Mouse (Mus musculus) heart, embryonic 12.5 days (tissue): Measurements from ENCODE around the gene Foxp1. TPM values are rescaled to one million over a fixed set of nuclear protein-coding genes. Genes with fewer than 3 reads are reported as not detected.

Experiments
- ATAC-seq: fragments of 200-750 bp; cut with Nextera tagmentation; 2 replicates; pipeline ENCODE4 v1.8.0; 2017; ENCODE audit warnings: moderate TSS enrichment, moderate library complexity; ENCODE audit not compliant: insufficient number of reproducible peaks, low FRiP score
- H3K27ac ChIP-seq: fragments of 300-500 bp; sonication (generic); 2 replicates; pipeline ENCODE4 v1.5.1; 2016; ENCODE audit warnings: mild to moderate bottlenecking, moderate library complexity; ENCODE audit not compliant: poor library complexity, severe bottlenecking
- H3K27me3 ChIP-seq: fragments of 300-500 bp; sonication (generic); replicated peaks from 2 replicates; pipeline ENCODE4 v1.6.1; 2016; ENCODE audit warnings: mild to moderate bottlenecking, moderate library complexity
- H3K36me3 ChIP-seq: fragments of 300-500 bp; sonication (generic); 2 replicates; pipeline ENCODE4 v1.6.1; 2016; ENCODE audit warnings: mild to moderate bottlenecking, moderate library complexity
- H3K4me1 ChIP-seq: fragments of 300-500 bp; sonication (generic); replicated peaks from 2 replicates; pipeline ENCODE4 v1.6.1; 2016; ENCODE audit warnings: mild to moderate bottlenecking
- H3K4me2 ChIP-seq: fragments of 300-500 bp; sonication (generic); 2 replicates; pipeline ENCODE4 v1.6.1; 2016; ENCODE audit warnings: mild to moderate bottlenecking, moderate library complexity
- H3K4me3 ChIP-seq: fragments of 300-500 bp; sonication (generic); 2 replicates; pipeline ENCODE4 v1.5.1; 2016; ENCODE audit warnings: mild to moderate bottlenecking
- H3K9ac ChIP-seq: fragments of 300-500 bp; sonication (generic); 2 replicates; pipeline ENCODE4 v1.6.1; 2016; ENCODE audit warnings: mild to moderate bottlenecking, moderate library complexity
- H3K9me3 ChIP-seq: fragments of 300-500 bp; sonication (generic); replicated peaks from 2 replicates; pipeline ENCODE4 v1.6.1; 2016; ENCODE audit warnings: mild to moderate bottlenecking, moderate library complexity
- WGBS: fragments of 180-500 bp; shearing (Covaris S2); methylation state at CpG from one replicate; pipeline ENCODE4 v1.1.7; 2016; 5-methylcytosine and 5-hydroxymethylcytosine counted together
- polyA plus RNA-seq: library from polyadenylated mRNA; unstranded; fragments of >200 nt; fragmentation: Nextera tagmentation; extraction: Ambion mirVana; gene quantifications from 2 replicates; pipeline ENCODE4 v1.2.1, GENCODE M21; 2016

The Foxp1 gene
- polyA plus RNA-seq, 1 experiment from 2014 or later: 91.1 TPM

DNA sequence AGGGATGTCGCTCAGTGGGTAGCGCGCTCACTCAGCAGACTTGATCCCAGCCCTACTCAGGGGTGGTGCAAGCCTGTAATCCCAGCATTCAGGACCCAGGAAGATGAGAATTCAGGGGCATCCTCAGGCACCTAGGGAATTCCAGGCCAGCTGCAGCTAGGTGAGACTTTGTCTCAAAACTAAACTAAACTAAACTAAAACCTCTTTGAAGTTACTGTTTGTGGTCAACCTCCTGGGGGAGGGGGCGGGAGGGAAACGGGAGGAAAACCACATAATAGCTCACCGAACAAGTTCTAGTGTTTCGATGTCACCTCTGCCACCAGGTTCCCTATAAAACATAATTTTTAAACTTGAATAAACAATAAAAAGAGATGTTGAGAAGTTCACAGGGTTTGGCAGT, 24.4 kb downstream of the Foxp1 start:
- WGBS: 82% methylated on average over 7 of the region's 7 CpGs
- Histone ChIP-seq H3K27me3 (no peaks in the 10 kb centered on the region), H3K4me2 (no peak overlapping the region), H3K36me3 (0 out of 2 replicates have a peak, but pooled peaks cover 3% of the 10 kb centered on the region), H3K27ac (no peak overlapping the region), H3K4me1 (peaks cover 22% of the 10 kb centered on the region), H3K9ac (no peak overlapping the region), H3K4me3 (no peak overlapping the region), H3K9me3 (no peaks in the 10 kb centered on the region)
- no peak for ATAC-seq

DNA sequence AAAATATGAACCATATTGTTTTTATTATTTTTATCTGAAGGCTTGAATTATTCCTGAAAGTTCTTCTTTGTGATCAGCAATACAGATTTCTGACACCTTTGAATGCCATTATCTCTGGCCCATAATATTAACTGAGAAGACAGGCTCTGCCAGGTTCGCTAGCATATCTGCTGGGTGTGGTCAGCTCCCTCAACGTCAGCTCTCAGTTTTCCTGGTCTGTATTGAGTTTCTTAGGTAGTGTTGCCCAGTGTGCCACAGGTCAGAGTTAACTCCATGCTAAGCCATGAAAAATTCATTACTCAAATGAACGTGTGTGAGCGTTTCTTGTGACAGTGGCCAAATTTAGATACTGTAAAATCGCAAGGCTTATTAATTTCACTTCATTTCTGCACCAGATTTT, 26.4 kb downstream of the Foxp1 start:
- H3K4me1 ChIP-seq: peaks cover 28% of the 10 kb centered on the region
- no peaks in the 10 kb centered on the region for H3K9me3 ChIP-seq
- WGBS: 57% methylated on average over 5 of the region's 5 CpGs
- ATAC-seq: no peak
- no peaks in the 10 kb centered on the region for H3K36me3 ChIP-seq
- no peak overlapping the region for H3K4me3 ChIP-seq
- H3K4me2 ChIP-seq: no peak overlapping the region
- no peak overlapping the region for H3K9ac ChIP-seq
- H3K27ac ChIP-seq: no peak overlapping the region
- H3K27me3 ChIP-seq: no peaks in the 10 kb centered on the region

DNA sequence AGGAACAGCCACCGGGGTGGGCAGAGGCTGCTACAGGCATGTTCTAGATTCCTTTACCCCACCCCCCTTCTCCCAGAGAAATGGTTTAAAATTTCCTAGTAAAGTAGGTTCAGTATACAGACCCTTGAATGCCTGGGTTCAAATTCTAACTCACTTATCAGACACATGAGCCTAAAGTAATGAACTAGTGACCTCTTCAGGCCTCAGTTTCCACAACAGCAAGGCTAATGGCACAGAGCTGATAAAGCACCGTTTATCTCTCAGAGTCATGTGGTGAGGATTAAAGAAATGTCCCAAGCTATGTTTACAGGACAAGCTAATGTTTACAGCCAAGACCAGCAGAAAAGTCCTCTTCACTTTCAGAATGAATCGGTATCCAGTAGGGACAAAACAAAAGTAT, 29.6 kb downstream of the Foxp1 start:
- WGBS: 12% methylated on average over 3 of the region's 3 CpGs
- Histone ChIP-seq H3K36me3 (no peaks in the 10 kb centered on the region), H3K4me2 (no peak overlapping the region), H3K4me3 (no peak overlapping the region), H3K27me3 (no peaks in the 10 kb centered on the region), H3K4me1 (peaks cover 34% of the 10 kb centered on the region), H3K9me3 (no peaks in the 10 kb centered on the region), H3K27ac (no peak overlapping the region), H3K9ac (no peak overlapping the region)
- ATAC-seq: no peak

DNA sequence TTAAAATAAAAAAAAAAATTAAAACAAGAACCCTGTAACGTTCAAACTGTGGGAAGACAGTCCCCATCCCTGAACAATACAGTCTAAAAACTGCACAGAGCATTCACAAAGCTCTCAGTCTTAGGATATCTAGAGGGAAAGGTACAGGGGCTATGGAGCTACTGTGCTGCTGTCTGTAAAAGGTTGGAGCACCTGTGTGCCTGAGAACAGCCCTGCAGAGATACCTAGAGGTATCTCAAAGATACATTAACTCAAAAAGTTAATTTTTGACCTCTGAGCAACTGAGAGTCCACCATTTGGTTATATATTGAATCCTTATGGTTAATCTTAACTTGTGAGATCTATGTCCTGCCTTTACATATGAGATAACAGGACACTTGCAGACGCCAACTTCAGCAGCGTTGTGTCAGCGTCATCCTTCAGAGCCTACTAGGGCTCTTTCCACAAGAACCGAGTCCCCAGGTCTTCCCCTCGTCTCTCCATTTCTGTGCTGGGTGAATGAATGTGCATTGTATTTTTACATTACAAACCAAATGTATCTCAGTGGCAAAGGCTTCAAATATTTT, 30.5 kb downstream of the Foxp1 start:
- 63% methylated on average over 6 of the region's 6 CpGs for WGBS

DNA sequence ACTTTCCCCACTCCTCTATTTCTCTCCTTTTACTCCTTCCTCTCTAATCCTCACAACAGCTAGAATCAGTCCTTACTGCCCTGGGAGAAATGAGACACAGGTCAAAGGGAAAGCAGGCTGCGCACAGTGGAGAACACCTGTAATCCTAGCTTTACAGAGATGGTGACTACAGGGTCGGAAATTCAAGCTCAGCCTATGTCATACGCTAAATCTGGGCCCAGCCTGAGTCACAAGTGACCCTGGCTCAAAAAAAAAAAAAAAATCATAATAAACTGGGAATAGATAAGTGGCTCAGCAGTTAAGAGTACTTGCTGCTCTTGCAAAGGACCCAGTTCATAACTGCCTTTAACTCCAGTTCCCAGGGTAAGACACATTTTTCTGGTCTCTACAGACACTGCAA, 31.4 kb downstream of the Foxp1 start:
- H3K4me3 ChIP-seq: no peak overlapping the region
- H3K27ac ChIP-seq: no peak overlapping the region
- H3K4me1 ChIP-seq: peaks cover 27% of the 10 kb centered on the region
- no peaks in the 10 kb centered on the region for H3K27me3 ChIP-seq
- H3K9me3 ChIP-seq: no peaks in the 10 kb centered on the region
- H3K9ac ChIP-seq: no peak overlapping the region
- H3K36me3 ChIP-seq: no peaks in the 10 kb centered on the region
- ATAC-seq: no peak
- WGBS: 56% methylated on average over 3 of the region's 3 CpGs
- H3K4me2 ChIP-seq: no peak overlapping the region

More for the DNA sequence above, 30.5 kb downstream of the Foxp1 start:
- H3K27me3 ChIP-seq: no peaks in the 10 kb centered on the region
- H3K4me2 ChIP-seq: no peak overlapping the region
- H3K36me3 ChIP-seq: no peaks in the 10 kb centered on the region
- H3K9me3 ChIP-seq: no peaks in the 10 kb centered on the region
- peaks cover 34% of the 10 kb centered on the region for H3K4me1 ChIP-seq
- no peak overlapping the region; the same call in 1 of the 2 replicates for H3K9ac ChIP-seq
- H3K4me3 ChIP-seq: no peak overlapping the region
- no peak overlapping the region; the same call in 1 of the 2 replicates for H3K27ac ChIP-seq
- ATAC-seq: no peak

DNA sequence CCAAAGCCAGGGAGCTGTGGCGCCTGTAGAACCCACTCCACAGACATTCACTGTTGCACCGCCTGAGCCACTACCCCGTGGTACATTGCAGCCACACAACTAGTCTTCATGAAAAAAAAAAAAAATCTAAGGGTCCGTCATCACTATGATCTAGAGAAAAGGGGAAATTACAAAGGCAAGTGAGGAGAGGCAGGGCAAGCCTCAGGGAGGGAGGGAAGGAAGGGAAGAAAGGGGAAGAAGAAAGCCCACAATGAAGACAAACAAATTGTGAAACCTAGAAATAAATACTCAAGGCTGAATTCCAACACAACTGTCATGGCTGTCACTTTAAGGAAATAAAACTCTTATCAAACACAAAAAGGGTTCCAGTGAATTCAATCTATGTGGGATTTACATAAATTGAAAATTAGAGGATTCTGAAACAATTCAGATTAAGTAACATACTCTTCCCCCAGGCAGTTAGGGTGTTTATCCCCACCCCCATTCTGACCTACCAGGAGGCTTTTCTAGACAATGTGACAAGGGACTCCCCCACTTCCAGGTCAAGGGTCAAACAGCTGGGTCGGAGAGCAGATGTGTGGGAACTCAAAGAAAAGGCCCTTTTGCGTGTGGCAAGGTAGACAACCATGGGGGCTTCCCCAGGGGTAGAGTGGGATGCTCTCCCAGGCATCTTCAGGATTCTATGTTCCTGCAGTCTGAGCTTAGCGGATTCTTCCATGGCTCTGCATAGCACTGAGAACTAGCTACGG, 32.4 kb downstream of the Foxp1 start:
- Histone ChIP-seq H3K9me3 (no peaks in the 10 kb centered on the region), H3K4me2 (no peak overlapping the region), H3K27ac (no peak overlapping the region), H3K36me3 (no peaks in the 10 kb centered on the region), H3K4me1 (peaks cover 33% of the 10 kb centered on the region), H3K4me3 (no peak overlapping the region), H3K9ac (no peak overlapping the region), H3K27me3 (no peaks in the 10 kb centered on the region)
- 74% methylated on average over 8 of the region's 8 CpGs for WGBS
- no peak for ATAC-seq

DNA sequence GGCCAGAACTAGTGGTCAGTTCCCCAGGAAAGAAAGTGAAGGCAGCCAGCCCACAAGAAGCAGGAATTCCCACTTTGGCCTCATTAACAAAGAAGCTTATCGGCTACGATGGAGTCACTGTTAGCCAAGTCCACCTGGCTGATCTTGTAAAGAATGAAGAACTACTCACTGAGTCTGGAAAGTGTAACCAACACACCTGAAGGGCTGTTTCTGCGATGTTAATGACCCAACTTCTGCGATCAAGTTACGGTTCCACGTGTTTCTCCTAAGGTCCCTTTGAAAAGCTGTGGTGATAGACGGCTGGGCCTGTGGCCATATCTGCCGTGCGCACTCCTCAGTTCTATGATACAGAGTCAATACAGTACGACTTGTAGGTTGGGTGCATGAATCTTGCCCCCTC, 33.1 kb downstream of the Foxp1 start:
- H3K4me3 ChIP-seq: no peak overlapping the region
- WGBS: 75% methylated on average over 10 of the region's 10 CpGs
- H3K36me3 ChIP-seq: no peaks in the 10 kb centered on the region
- no peak overlapping the region for H3K4me2 ChIP-seq
- H3K27ac ChIP-seq: no peak overlapping the region
- H3K9me3 ChIP-seq: no peaks in the 10 kb centered on the region
- H3K4me1 ChIP-seq: peaks cover 38% of the 10 kb centered on the region
- ATAC-seq: no peak
- H3K9ac ChIP-seq: no peak overlapping the region
- H3K27me3 ChIP-seq: no peaks in the 10 kb centered on the region

DNA sequence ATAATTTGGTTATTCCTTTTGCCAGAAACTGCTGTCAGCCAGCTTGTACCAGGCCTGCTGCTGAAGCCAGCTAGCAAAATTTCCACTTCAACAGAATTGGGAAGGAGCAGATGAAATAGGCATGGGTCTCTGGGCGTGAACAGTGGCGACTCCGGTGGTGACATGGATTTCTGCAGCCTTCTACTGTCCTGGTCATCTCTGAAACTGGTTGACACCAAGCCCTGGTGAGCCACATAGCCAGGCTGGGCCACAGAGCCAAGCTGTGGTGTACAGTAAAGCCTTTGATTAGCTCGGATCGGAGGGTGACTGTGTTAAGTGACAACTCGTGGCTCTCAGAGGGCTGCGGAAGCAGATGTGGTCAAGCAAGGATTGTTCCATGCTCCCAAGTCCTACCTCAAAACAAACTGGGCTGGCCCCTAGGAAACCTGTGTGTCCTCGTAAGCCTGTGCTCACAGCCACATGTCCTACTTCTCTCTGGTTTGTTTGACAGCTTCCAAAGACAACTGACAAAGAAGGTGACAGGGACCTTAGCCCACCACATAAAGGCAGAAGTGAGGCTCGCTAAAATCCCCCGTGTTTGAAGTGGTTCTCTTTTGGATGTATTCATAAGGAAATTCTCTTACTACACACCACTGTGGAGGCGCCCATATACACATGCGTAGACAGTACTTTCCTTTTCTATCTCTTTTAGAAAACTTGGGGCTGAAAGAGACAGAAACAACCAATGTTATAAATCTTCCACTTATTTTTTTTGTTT, 36.5 kb downstream of the Foxp1 start:
- no peaks in the 10 kb centered on the region for H3K27me3 ChIP-seq
- H3K4me2 ChIP-seq: no peak overlapping the region
- H3K36me3 ChIP-seq: peaks cover 4% of the 10 kb centered on the region; the same call in 1 of the 2 replicates
- peak overlapping the region; percentile 95 for H3K27ac ChIP-seq
- WGBS: 62% methylated on average over 12 of the region's 12 CpGs
- H3K9ac ChIP-seq: no peak overlapping the region
- H3K9me3 ChIP-seq: no peaks in the 10 kb centered on the region
- no peak overlapping the region for H3K4me3 ChIP-seq
- 0 out of 2 replicates have a peak, but pooled peaks have one; percentile 31 for ATAC-seq
- H3K4me1 ChIP-seq: peaks cover 37% of the 10 kb centered on the region

DNA sequence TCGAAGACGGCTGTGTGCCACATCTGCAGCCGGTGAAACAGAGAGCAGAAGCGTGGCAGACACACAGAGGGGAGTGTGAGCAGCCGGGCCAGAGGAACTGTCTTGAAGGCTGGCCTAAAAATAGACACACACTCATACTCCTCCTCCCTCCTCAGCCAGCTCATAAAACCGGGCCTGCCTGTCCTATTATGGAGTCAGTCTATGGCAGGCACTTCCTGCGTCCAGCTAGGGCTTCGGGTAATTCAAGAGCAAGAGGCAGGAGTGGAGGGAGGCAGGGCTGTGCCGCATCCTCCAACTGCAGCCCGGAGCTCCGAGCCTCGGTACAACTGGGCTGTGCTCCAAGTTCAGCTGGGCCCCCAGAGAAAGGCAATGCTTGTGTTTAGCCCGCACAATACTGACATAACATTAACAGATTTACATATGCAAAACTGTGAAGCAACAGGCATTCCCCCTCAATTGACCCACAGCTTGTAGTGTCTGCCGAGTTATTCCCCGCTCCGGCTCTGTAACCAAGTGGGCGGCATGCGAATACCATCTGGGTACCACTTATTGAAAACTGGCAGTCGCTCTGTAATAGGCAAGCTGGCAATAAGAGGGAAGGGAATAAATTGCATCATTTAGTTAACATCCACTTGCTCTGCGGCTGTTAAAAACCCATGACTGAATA, 37.2 kb downstream of the Foxp1 start:
- peaks cover 33% of the 10 kb centered on the region for H3K4me1 ChIP-seq
- WGBS: 31% methylated on average over 20 of the region's 20 CpGs

DNA sequence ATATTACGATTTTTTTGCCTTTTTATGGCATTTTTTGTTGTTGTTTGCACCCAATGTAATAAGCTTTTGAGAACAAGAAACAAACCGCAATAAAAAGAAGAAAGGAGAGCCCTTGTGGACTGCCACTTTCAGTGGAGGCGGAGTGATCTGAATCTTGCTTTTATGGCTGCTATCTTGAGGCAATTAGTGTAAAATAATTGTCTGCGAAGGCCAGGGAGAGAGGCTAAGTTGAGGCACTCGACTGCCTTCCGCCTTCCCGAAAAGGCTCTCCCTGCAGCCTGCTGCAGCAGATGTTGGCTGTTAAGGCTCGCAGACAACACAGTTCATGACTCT, 37.7 kb downstream of the Foxp1 start:
- no peak for ATAC-seq
- Histone ChIP-seq H3K4me3 (peak overlapping the region; percentile 24), H3K4me1 (peaks cover 33% of the 10 kb centered on the region), H3K36me3 (peaks cover 4% of the 10 kb centered on the region; the same call in 1 of the 2 replicates), H3K9me3 (no peaks in the 10 kb centered on the region), H3K4me2 (peak overlapping the region; percentile 61), H3K9ac (peak overlapping the region; percentile 74), H3K27me3 (no peaks in the 10 kb centered on the region), H3K27ac (peak overlapping the region; percentile 95)
- WGBS: 21% methylated on average over 8 of the region's 8 CpGs

More for the DNA sequence above, 37.2 kb downstream of the Foxp1 start:
- peak overlapping the region; percentile 74 for H3K9ac ChIP-seq
- peaks cover 4% of the 10 kb centered on the region; the same call in 1 of the 2 replicates for H3K36me3 ChIP-seq
- H3K4me3 ChIP-seq: peak overlapping the region; percentile 24
- H3K27ac ChIP-seq: peak overlapping the region; percentile 95
- peak overlapping the region; percentile 61 for H3K4me2 ChIP-seq
- H3K9me3 ChIP-seq: no peaks in the 10 kb centered on the region
- no peaks in the 10 kb centered on the region for H3K27me3 ChIP-seq
- peak; percentile 88 for ATAC-seq
